Mouse (Mus musculus) midbrain, embryonic 11.5 days (tissue): ENCODE results near the gene Tmem170. TPM values are rescaled to one million over a fixed set of nuclear protein-coding genes. Genes with fewer than 3 reads are reported as not detected.
A peak's percentile ranks its signal among the peaks of the same experiment; 100 is the strongest.

Experiments
- ATAC-seq: fragments of 200-750 bp; cut with Nextera tagmentation; 2 replicates; pipeline ENCODE4 v1.8.0; 2017; ENCODE audit warnings: moderate TSS enrichment, moderate library complexity; ENCODE audit not compliant: low FRiP score
- DNase-seq: peaks from one replicate; pipeline ENCODE4 v3.0.0; 2015; ENCODE audit warnings: low spot score; ENCODE audit errors: missing footprints
- H3K27ac ChIP-seq: fragments of 300-500 bp; sonication (generic); 2 replicates; pipeline ENCODE4 v1.5.1; 2014; ENCODE audit warnings: low read depth, low read length
- H3K27me3 ChIP-seq: fragments of 300-500 bp; sonication (generic); 2 replicates; pipeline ENCODE4 v1.6.1; 2014; ENCODE audit warnings: mild to moderate bottlenecking, low read length, moderate library complexity, mixed read lengths; ENCODE audit not compliant: control insufficient read depth, insufficient read depth
- H3K36me3 ChIP-seq: fragments of 300-500 bp; sonication (generic); 2 replicates; pipeline ENCODE4 v1.6.1; 2014; ENCODE audit warnings: mild to moderate bottlenecking, low read length, moderate library complexity, mixed read lengths; ENCODE audit not compliant: control insufficient read depth, insufficient read depth
- H3K4me1 ChIP-seq: fragments of 300-500 bp; sonication (generic); 2 replicates; pipeline ENCODE4 v1.6.1; 2014; ENCODE audit warnings: low read length; ENCODE audit not compliant: control insufficient read depth, insufficient read depth
- H3K4me2 ChIP-seq: fragments of 300-500 bp; sonication (generic); 2 replicates; pipeline ENCODE4 v1.6.1; 2014; ENCODE audit warnings: mild to moderate bottlenecking, moderate library complexity
- H3K4me3 ChIP-seq: fragments of 300-500 bp; sonication (generic); 2 replicates; pipeline ENCODE4 v1.5.1; 2014; ENCODE audit warnings: low read depth, low read length
- H3K9ac ChIP-seq: fragments of 300-500 bp; sonication (generic); 2 replicates; pipeline ENCODE4 v1.6.1; 2014; ENCODE audit warnings: low read length
- H3K9me3 ChIP-seq: fragments of 300-500 bp; sonication (generic); 2 replicates; pipeline ENCODE4 v1.6.1; 2016; ENCODE audit warnings: low read length; ENCODE audit not compliant: control insufficient read depth
- WGBS: fragments of 180-500 bp; shearing (Covaris S2); extraction: QIAGEN DNeasy Blood & Tissue Kit; methylation state at CpG from one replicate; pipeline ENCODE4 v1.1.7; 2014; 5-methylcytosine and 5-hydroxymethylcytosine counted together
- polyA plus RNA-seq: library from polyadenylated mRNA; unstranded; fragments of >200 nt; fragmentation: Nextera tagmentation; extraction: Ambion mirVana; gene quantifications from 2 replicates; pipeline ENCODE4 v1.2.1, GENCODE M21; 2014

Gene Tmem170
- polyA plus RNA-seq, result 6.8 and 7.2 TPM in 2 replicates

DNA sequence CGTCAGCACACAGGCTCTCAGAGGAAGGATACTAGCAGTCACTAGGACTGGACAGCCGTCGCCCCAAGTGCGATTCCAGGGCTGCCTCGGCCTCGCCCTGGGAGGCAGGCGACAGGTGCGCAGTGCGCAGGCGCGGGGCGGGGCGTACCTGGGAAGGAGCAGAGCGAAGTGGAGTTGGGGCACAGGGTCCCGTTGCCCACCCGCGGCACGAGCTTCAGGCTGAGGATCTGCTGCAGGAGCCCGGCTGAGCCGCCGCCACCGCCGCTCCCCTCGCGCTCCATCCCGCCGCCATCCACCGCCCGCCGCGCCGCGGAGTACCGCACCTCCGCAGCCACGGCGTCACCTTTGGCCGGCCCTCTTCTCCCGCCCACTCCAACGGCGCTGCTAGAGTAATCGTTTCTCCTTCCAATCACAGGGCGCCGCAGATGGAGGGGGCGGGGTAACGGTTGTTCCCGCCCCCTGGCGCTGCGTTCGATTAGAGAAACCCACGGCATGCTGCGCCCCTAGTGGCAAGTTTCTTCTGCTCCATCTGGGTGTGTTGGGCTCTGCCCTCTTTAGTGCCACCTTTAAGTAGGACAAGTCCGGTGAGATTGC is at the start of gene Tmem170:
TSS of gene Tmem170 (minus strand) at position 396 of the 594 bp plus-strand sequence.
- Histone ChIP-seq H3K27me3 (no peaks in the 10 kb centered on the region), H3K4me3 (peak within 1 kb of the TSS; percentile 77), H3K27ac (no peak within 1 kb of the TSS), H3K36me3 (no peaks in the 10 kb centered on the region), H3K9ac (peak within 1 kb of the TSS; percentile 70), H3K4me1 (peaks cover 4% of the 10 kb centered on the region; the same call in 1 of the 2 replicates), H3K9me3 (no peaks in the 10 kb centered on the region), H3K4me2 (peak within 1 kb of the TSS; percentile 66)
- ATAC-seq, result peak; percentile 98
- DNase-seq, result peak; percentile 100
- WGBS, result under 1% methylated on average over 43 of the region's 53 CpGs

- Histone ChIP-seq H3K27ac (no peak overlapping the region), H3K4me2 (no peak overlapping the region), H3K36me3 (no peaks in the 10 kb centered on the region), H3K9me3 (no peaks in the 10 kb centered on the region), H3K4me3 (no peak overlapping the region), H3K4me1 (no peaks in the 10 kb centered on the region), H3K9ac (no peak overlapping the region), H3K27me3 (no peaks in the 10 kb centered on the region)
- 82% methylated on average over 7 of the region's 7 CpGs for WGBS
- ATAC-seq (no peak), DNase-seq (no peak)
These were observed 48.4 kb upstream of the Tmem170 start for GRCm38 (mm10) chr8:111924976-111925375.

DNA sequence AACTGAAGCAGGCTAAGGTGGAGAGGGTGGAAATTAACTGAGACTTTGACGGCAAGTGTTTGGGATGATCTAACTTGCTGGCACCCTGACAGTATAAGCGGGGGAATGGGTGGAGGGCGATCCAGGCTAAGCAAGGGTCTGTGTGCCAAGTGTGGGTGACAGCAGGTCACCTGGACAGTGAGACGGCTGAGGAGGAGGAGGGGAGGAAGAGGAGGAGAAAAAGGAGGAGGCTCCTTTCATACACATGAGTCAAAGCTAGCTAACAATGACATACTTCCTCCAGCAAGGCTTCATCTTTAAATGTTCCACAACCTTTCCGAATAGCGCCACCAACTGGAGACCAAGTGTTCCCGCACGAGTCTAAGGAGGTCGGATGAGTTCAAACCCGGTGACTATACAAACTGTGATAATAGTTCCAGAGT is 46.8 kb upstream of the Tmem170 start:
- WGBS, result 32% methylated on average over 10 of the region's 10 CpGs
- peak; percentile 89 for DNase-seq

DNA sequence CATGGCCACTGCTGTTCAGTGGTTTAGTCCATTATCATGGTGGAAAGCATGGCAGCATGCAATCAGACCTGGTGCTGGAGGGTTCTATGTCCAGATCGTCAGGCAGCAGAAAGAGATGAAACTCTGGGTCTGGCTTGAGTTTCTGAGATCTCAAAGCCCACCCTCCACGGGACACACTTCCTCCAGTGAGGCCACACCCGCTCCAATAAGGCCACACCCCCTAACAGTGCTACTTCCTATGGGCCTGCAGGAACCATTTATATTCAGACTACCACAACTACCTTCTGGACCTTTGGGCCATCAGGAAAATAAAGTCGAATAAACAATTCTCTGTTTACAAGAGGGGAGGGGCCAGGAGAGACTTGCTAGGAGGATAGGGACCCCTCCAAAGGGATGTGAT is 44.4 kb upstream of the Tmem170 start:
- Histone ChIP-seq H3K36me3 (no peaks in the 10 kb centered on the region), H3K27me3 (no peaks in the 10 kb centered on the region), H3K4me3 (no peak overlapping the region), H3K27ac (no peak overlapping the region), H3K9me3 (no peaks in the 10 kb centered on the region), H3K4me1 (no peaks in the 10 kb centered on the region), H3K4me2 (no peak overlapping the region), H3K9ac (no peak overlapping the region)
- WGBS, result 80% methylated on average over 4 of the region's 4 CpGs
- ATAC-seq, result no peak
- DNase-seq, result no peak

More for the DNA sequence above, 46.8 kb upstream of the Tmem170 start:
- Histone ChIP-seq H3K4me2 (no peak overlapping the region), H3K9ac (no peak overlapping the region), H3K27ac (no peak overlapping the region), H3K36me3 (no peaks in the 10 kb centered on the region), H3K4me3 (no peak overlapping the region), H3K9me3 (no peaks in the 10 kb centered on the region), H3K27me3 (no peaks in the 10 kb centered on the region), H3K4me1 (no peaks in the 10 kb centered on the region)
- ATAC-seq, result no peak

DNA sequence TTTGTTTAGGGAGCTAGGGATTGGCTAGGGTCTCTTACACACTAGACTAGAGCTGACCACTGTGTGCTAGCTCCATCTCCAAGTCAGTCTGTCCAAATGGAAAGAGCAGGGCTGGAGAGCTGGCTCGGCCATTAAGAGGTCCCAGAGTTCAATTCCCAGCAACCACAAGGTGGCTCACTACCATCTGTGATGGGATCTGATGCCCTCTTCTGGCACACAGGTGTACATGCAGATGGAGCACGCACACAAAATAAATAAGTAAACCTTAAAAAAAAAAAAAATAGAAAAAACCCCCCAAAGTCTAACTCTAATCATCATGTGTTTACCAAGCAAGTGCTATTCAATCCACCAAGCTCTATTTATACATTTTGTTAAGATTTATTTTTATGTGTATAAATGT is 43.1 kb upstream of the Tmem170 start:
- H3K27ac ChIP-seq, result no peak overlapping the region
- ATAC-seq (no peak), DNase-seq (no peak)
- H3K27me3 ChIP-seq, result no peaks in the 10 kb centered on the region
- WGBS, result 80% methylated on average over 2 of the region's 2 CpGs
- no peaks in the 10 kb centered on the region for H3K9me3 ChIP-seq
- no peaks in the 10 kb centered on the region for H3K4me1 ChIP-seq
- H3K4me2 ChIP-seq, result no peak overlapping the region
- H3K4me3 ChIP-seq, result no peak overlapping the region
- H3K36me3 ChIP-seq, result no peaks in the 10 kb centered on the region
- H3K9ac ChIP-seq, result no peak overlapping the region

DNA sequence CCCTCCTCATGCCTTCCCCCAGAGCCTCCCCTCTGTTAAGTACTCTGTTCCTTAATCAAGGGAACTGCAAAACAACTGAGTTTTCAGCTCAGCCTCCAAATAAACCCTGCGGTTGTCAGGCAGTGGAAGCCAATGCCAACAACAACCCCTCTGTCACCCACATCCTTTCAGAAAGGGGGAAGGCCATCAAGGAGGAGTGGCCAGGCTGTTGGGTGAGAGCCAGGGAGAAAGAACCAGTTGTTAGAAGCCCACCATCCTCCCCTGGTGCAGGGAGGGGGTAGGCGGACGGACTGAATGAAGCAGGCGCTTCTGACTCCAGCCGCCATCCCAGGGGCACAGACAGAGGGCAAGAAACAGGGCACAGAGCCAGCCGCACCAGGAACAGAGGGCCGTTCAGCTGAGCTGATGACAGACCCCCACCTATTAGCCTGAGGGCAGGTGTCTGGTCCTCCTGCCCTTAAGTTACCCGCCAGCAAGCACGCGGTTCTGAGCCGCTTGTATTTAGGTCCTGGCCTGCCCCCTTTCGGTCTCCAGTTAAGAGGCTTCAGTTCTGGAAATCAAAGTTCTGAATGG is 36.4 kb upstream of the Tmem170 start:
- H3K4me2 ChIP-seq, result no peak overlapping the region
- ATAC-seq, result no peak

GRCm38 (mm10) chr8:111911572-111911971 is 35.0 kb upstream of the Tmem170 start:
- peaks cover 14% of the 10 kb centered on the region for H3K27me3 ChIP-seq
- H3K9me3 ChIP-seq, result no peaks in the 10 kb centered on the region
- WGBS, result 35% methylated on average over 7 of the region's 7 CpGs
- H3K4me2 ChIP-seq, result no peak overlapping the region
- H3K36me3 ChIP-seq, result no peaks in the 10 kb centered on the region
- H3K27ac ChIP-seq, result no peak overlapping the region
- H3K4me1 ChIP-seq, result 0 out of 2 replicates have a peak, but pooled peaks cover 4% of the 10 kb centered on the region
- ATAC-seq (no peak), DNase-seq (no peak)
- H3K4me3 ChIP-seq, result no peak overlapping the region
- H3K9ac ChIP-seq, result no peak overlapping the region

More for the DNA sequence above, 36.4 kb upstream of the Tmem170 start:
- Histone ChIP-seq H3K9me3 (no peaks in the 10 kb centered on the region), H3K9ac (no peak overlapping the region), H3K27me3 (peaks cover 14% of the 10 kb centered on the region), H3K27ac (no peak overlapping the region), H3K36me3 (no peaks in the 10 kb centered on the region), H3K4me1 (0 out of 2 replicates have a peak, but pooled peaks cover 4% of the 10 kb centered on the region), H3K4me3 (no peak overlapping the region)
- 55% methylated on average over 12 of the region's 12 CpGs for WGBS
- DNase-seq, result no peak

DNA sequence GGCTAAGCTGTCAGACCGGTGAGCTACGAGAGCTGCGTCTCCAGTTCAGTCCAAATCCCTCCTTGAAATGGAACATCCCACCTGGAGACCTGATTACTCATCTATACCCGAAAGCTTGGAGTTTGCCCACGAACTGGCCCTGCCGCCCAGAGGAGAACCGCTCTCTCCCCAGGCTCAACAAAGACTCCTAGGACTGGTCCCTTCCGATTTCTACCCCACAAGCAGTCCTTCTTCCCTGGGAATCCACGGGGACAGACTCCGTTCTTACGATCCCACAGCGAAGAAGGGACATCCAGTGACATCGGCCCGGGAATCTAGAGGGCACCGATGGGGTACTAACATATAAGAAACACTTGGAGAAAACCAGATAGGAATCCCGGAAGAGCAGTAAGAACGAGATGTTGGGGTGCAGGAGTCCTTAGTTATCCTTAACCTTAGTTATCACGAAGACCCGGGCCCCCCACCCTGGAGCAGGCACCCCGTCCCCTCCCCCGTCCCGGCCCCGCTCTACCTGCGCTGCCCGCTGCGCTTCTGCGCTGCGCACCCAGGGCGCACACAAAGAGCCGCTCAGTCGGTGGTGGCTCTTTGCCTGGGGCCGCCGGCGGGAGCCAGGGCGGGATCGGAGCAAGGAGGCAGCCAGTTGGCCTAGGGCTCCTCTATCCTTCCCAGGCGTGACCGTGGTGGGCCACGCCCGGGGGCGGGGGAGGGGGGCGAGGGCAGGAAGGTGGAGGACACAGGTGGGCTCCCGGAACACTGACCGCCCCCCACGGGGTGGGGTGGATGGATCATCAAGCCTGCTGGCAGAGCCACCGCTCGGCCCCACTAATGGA is 33.3 kb upstream of the Tmem170 start, which contains the start of gene Chst5:
TSS of gene Chst5 (minus strand) at position 827 of the 830 bp plus-strand sequence.
- ATAC-seq, result peak; percentile 79
- Histone ChIP-seq H3K36me3 (no peaks in the 10 kb centered on the region), H3K9me3 (no peaks in the 10 kb centered on the region), H3K4me2 (peak within 1 kb of the TSS; percentile 79), H3K27ac (no peak within 1 kb of the TSS), H3K27me3 (peaks cover 14% of the 10 kb centered on the region), H3K4me1 (0 out of 2 replicates have a peak, but pooled peaks cover 4% of the 10 kb centered on the region), H3K9ac (peak within 1 kb of the TSS; percentile 69), H3K4me3 (peak within 1 kb of the TSS; percentile 43)
- 3% methylated on average over 45 of the region's 47 CpGs for WGBS
- peak; percentile 92 for DNase-seq
